Mouse (Mus musculus) left cerebral cortex, adult 11 months (tissue): ENCODE data around the gene Jchain.
A peak's percentile ranks its signal among the peaks of the same experiment; 100 is the strongest.
"Not testable (repeated sequence)": the region's sequence is repeated elsewhere in the genome, so short reads cannot be mapped to it uniquely, and the experiment has no call there.

Source experiments
- DNase-seq: peaks from one replicate; pipeline ENCODE4 v3.0.0; 2022; ENCODE audit warnings: low spot score

Jchain gene

GRCm38 (mm10) chr5:88527657-88528056, at the start of gene Jchain:
TSS of gene Jchain (minus strand) at chr5:88527891.
- no peak for DNase-seq

GRCm38 (mm10) chr5:88575506-88576338, 48.0 kb upstream of the Jchain start:
- DNase-seq: no peak

- DNase-seq: no peak
Observed at GRCm38 (mm10) chr5:88574829-88575228, 47.1 kb upstream of the Jchain start.

GRCm38 (mm10) chr5:88569541-88569940, 41.9 kb upstream of the Jchain start:
- DNase-seq: no peak

- DNase-seq: no peak
Observed at GRCm38 (mm10) chr5:88566034-88566841, 38.5 kb upstream of the Jchain start.

- DNase-seq: no peak
Observed at GRCm38 (mm10) chr5:88565148-88566033, 37.7 kb upstream of the Jchain start.

- DNase-seq: peak; percentile 66
Observed at GRCm38 (mm10) chr5:88564501-88565147, 36.9 kb upstream of the Jchain start, which contains the start of gene Rufy3. TSS of gene Rufy3 (plus strand) at chr5:88565040.

GRCm38 (mm10) chr5:88562863-88563780, 35.4 kb upstream of the Jchain start:
- no peak for DNase-seq

- no peak for DNase-seq
Observed at GRCm38 (mm10) chr5:88561080-88561814, 33.6 kb upstream of the Jchain start.

GRCm38 (mm10) chr5:88558991-88559390, 31.3 kb upstream of the Jchain start:
- no peak for DNase-seq

GRCm38 (mm10) chr5:88554086-88554886, 26.6 kb upstream of the Jchain start, which contains the start of gene Utp3:
TSS of gene Utp3 (plus strand) at chr5:88554462.
- DNase-seq: peak; percentile 86

- DNase-seq: no peak
Observed at GRCm38 (mm10) chr5:88553271-88554085, 25.8 kb upstream of the Jchain start.

- DNase-seq: no peak
Observed at GRCm38 (mm10) chr5:88545536-88545935, 17.8 kb upstream of the Jchain start.

GRCm38 (mm10) chr5:88544411-88544810, 16.7 kb upstream of the Jchain start:
- DNase-seq: not testable (repeated sequence)

GRCm38 (mm10) chr5:88542651-88543282, 15.1 kb upstream of the Jchain start:
- no peak for DNase-seq

GRCm38 (mm10) chr5:88540845-88541244, 13.2 kb upstream of the Jchain start:
- no peak for DNase-seq

- DNase-seq: no peak
Observed at GRCm38 (mm10) chr5:88534697-88535096, 7.0 kb upstream of the Jchain start.
